Mouse (Mus musculus): ENCODE results near the gene Gm9844. TPM values are rescaled to one million over a fixed set of nuclear protein-coding genes. Genes with fewer than 3 reads are reported as not detected.
A peak's percentile ranks its signal among the peaks of the same experiment; 100 is the strongest.
"Not testable (repeated sequence)": the region's sequence is repeated elsewhere in the genome, so short reads cannot be mapped to it uniquely, and the experiment has no call there.

Gene Gm9844
- 23.7 and 24.8 TPM in 2 replicates for polyA plus RNA-seq (2016; fragmentation: Nextera tagmentation; extraction: Ambion mirVana)

GRCm38 (mm10) chr7:24861913-24862312 lies at the start of gene Gm9844:
Gene Gm9844 (plus strand): TSS chr7:24862213.
- H3K36me3 ChIP-seq: no peaks in the 10 kb centered on the region
- H3K9ac ChIP-seq (replicated peaks): no peak within 1 kb of the TSS
- H3K27ac ChIP-seq (replicated peaks): no peak within 1 kb of the TSS
- H3K4me3 ChIP-seq: no peak within 1 kb of the TSS
- H3K4me1 ChIP-seq: no peaks in the 10 kb centered on the region
- ATAC-seq (ENCODE audit: low FRiP score, low read depth): no peak
- H3K9me3 ChIP-seq: no peaks in the 10 kb centered on the region
- 90% methylated on average over 7 of the region's 7 CpGs for WGBS
- H3K27me3 ChIP-seq: peaks cover 6% of the 10 kb centered on the region; the same call in 1 of the 2 replicates
- H3K4me2 ChIP-seq (replicated peaks): no peak within 1 kb of the TSS

- H3K9ac ChIP-seq (replicated peaks): no peak overlapping the region
- H3K27ac ChIP-seq (replicated peaks): no peak overlapping the region
- no peaks in the 10 kb centered on the region for H3K27me3 ChIP-seq
- H3K4me2 ChIP-seq (replicated peaks): no peak overlapping the region
- no peaks in the 10 kb centered on the region for H3K4me1 ChIP-seq
- H3K36me3 ChIP-seq: no peaks in the 10 kb centered on the region
- 1% methylated on average over 3 of the region's 3 CpGs for WGBS
- H3K4me3 ChIP-seq: no peak overlapping the region
- no peaks in the 10 kb centered on the region for H3K9me3 ChIP-seq
- ATAC-seq (ENCODE audit: low FRiP score, low read depth): peak; percentile 79
Observed at GRCm38 (mm10) chr7:24817502-24817901, 44.5 kb upstream of the Gm9844 start.

GRCm38 (mm10) chr7:24824452-24824851 lies 37.6 kb upstream of the Gm9844 start:
- Histone ChIP-seq H3K27ac (replicated peaks) (no peak overlapping the region), H3K36me3 (no peaks in the 10 kb centered on the region), H3K9me3 (no peaks in the 10 kb centered on the region), H3K4me3 (no peak overlapping the region), H3K4me1 (no peaks in the 10 kb centered on the region), H3K4me2 (replicated peaks) (no peak overlapping the region), H3K9ac (replicated peaks) (no peak overlapping the region), H3K27me3 (no peaks in the 10 kb centered on the region)
- no peak for ATAC-seq (ENCODE audit: low FRiP score, low read depth)
- WGBS: 78% methylated on average over 7 of the region's 7 CpGs

- H3K4me3 ChIP-seq: no peak overlapping the region
- ATAC-seq (ENCODE audit: low FRiP score, low read depth): no peak
- no peak overlapping the region for H3K27ac ChIP-seq (replicated peaks)
- WGBS: 85% methylated on average over 4 of the region's 4 CpGs
- H3K9ac ChIP-seq (replicated peaks): no peak overlapping the region
- no peaks in the 10 kb centered on the region for H3K9me3 ChIP-seq
- H3K27me3 ChIP-seq: no peaks in the 10 kb centered on the region
- no peaks in the 10 kb centered on the region for H3K4me1 ChIP-seq
- H3K4me2 ChIP-seq (replicated peaks): no peak overlapping the region
- no peaks in the 10 kb centered on the region for H3K36me3 ChIP-seq
Observed at GRCm38 (mm10) chr7:24827181-24827580, 34.8 kb upstream of the Gm9844 start.

GRCm38 (mm10) chr7:24838732-24839409 lies 23.1 kb upstream of the Gm9844 start:
- not testable (repeated sequence) for H3K4me2 ChIP-seq (replicated peaks); H3K27me3 ChIP-seq; H3K9ac ChIP-seq (replicated peaks); H3K36me3 ChIP-seq; H3K4me1 ChIP-seq; H3K27ac ChIP-seq (replicated peaks); ATAC-seq (ENCODE audit: low FRiP score, low read depth); H3K4me3 ChIP-seq; H3K9me3 ChIP-seq
- WGBS: 63% methylated on average over 13 of the region's 13 CpGs

- 81% methylated on average over 8 of the region's 8 CpGs for WGBS
- no peaks in the 10 kb centered on the region for H3K4me1 ChIP-seq
- ATAC-seq (ENCODE audit: low FRiP score, low read depth): no peak
Observed at GRCm38 (mm10) chr7:24839410-24839808, 22.6 kb upstream of the Gm9844 start.

GRCm38 (mm10) chr7:24840331-24840730 lies 21.7 kb upstream of the Gm9844 start:
- 53% methylated on average over 3 of the region's 3 CpGs for WGBS
- Histone ChIP-seq H3K4me3 (no peak overlapping the region), H3K36me3 (no peaks in the 10 kb centered on the region), H3K4me1 (no peaks in the 10 kb centered on the region), H3K27ac (replicated peaks) (no peak overlapping the region), H3K9ac (replicated peaks) (no peak overlapping the region), H3K4me2 (replicated peaks) (no peak overlapping the region), H3K9me3 (no peaks in the 10 kb centered on the region), H3K27me3 (no peaks in the 10 kb centered on the region)
- ATAC-seq (ENCODE audit: low FRiP score, low read depth): no peak

More at GRCm38 (mm10) chr7:24839410-24839808, 22.6 kb upstream of the Gm9844 start:
- no peaks in the 10 kb centered on the region for H3K36me3 ChIP-seq
- no peak overlapping the region for H3K27ac ChIP-seq (replicated peaks)
- no peak overlapping the region for H3K4me2 ChIP-seq (replicated peaks)
- no peaks in the 10 kb centered on the region for H3K27me3 ChIP-seq
- no peak overlapping the region for H3K9ac ChIP-seq (replicated peaks)
- no peak overlapping the region for H3K4me3 ChIP-seq
- no peaks in the 10 kb centered on the region for H3K9me3 ChIP-seq

- Histone ChIP-seq H3K9me3 (no peaks in the 10 kb centered on the region), H3K36me3 (no peaks in the 10 kb centered on the region), H3K27me3 (no peaks in the 10 kb centered on the region), H3K4me3 (no peak overlapping the region), H3K4me2 (replicated peaks) (no peak overlapping the region), H3K9ac (replicated peaks) (no peak overlapping the region), H3K4me1 (peaks cover 4% of the 10 kb centered on the region; the same call in 1 of the 2 replicates), H3K27ac (replicated peaks) (no peak overlapping the region)
- 81% methylated on average over 4 of the region's 4 CpGs for WGBS
- ATAC-seq (ENCODE audit: low FRiP score, low read depth): no peak
Observed at GRCm38 (mm10) chr7:24841009-24841408, 21.0 kb upstream of the Gm9844 start.

- Histone ChIP-seq H3K9me3 (no peaks in the 10 kb centered on the region), H3K4me2 (replicated peaks) (no peak overlapping the region), H3K4me1 (peaks cover 4% of the 10 kb centered on the region; the same call in 1 of the 2 replicates), H3K36me3 (no peaks in the 10 kb centered on the region), H3K27ac (replicated peaks) (no peak overlapping the region), H3K4me3 (no peak overlapping the region), H3K27me3 (no peaks in the 10 kb centered on the region), H3K9ac (replicated peaks) (no peak overlapping the region)
- ATAC-seq (ENCODE audit: low FRiP score, low read depth): no peak
- WGBS: 45% methylated on average over 5 of the region's 5 CpGs
Observed at GRCm38 (mm10) chr7:24844144-24844543, 17.9 kb upstream of the Gm9844 start.

GRCm38 (mm10) chr7:24845181-24845580 lies 16.8 kb upstream of the Gm9844 start:
- no peaks in the 10 kb centered on the region for H3K9me3 ChIP-seq
- no peak overlapping the region for H3K27ac ChIP-seq (replicated peaks)
- no peak overlapping the region for H3K9ac ChIP-seq (replicated peaks)
- no peaks in the 10 kb centered on the region for H3K27me3 ChIP-seq
- H3K4me3 ChIP-seq: no peak overlapping the region
- 81% methylated on average over 9 of the region's 9 CpGs for WGBS
- ATAC-seq (ENCODE audit: low FRiP score, low read depth): no peak
- no peaks in the 10 kb centered on the region for H3K36me3 ChIP-seq
- no peak overlapping the region for H3K4me2 ChIP-seq (replicated peaks)
- H3K4me1 ChIP-seq: peaks cover 4% of the 10 kb centered on the region; the same call in 1 of the 2 replicates

- Histone ChIP-seq H3K36me3 (no peaks in the 10 kb centered on the region), H3K4me2 (replicated peaks) (no peak overlapping the region), H3K9me3 (no peaks in the 10 kb centered on the region), H3K4me1 (peaks cover 4% of the 10 kb centered on the region; the same call in 1 of the 2 replicates), H3K27me3 (no peaks in the 10 kb centered on the region), H3K27ac (replicated peaks) (no peak overlapping the region), H3K4me3 (no peak overlapping the region), H3K9ac (replicated peaks) (no peak overlapping the region)
- 0 out of 2 replicates have a peak, but pooled peaks have one; percentile 34 for ATAC-seq (ENCODE audit: low FRiP score, low read depth)
- WGBS: 6% methylated on average over 6 of the region's 6 CpGs
Observed at GRCm38 (mm10) chr7:24845713-24846112, 16.3 kb upstream of the Gm9844 start.

- 52% methylated on average over 2 of the region's 2 CpGs for WGBS
- H3K4me3 ChIP-seq, H3K9me3 ChIP-seq: not testable (repeated sequence)
Observed at GRCm38 (mm10) chr7:24846576-24846975, 15.4 kb upstream of the Gm9844 start.

More at GRCm38 (mm10) chr7:24846576-24846975, 15.4 kb upstream of the Gm9844 start:
- H3K36me3 ChIP-seq; H3K27ac ChIP-seq (replicated peaks); H3K27me3 ChIP-seq; ATAC-seq (ENCODE audit: low FRiP score, low read depth); H3K4me1 ChIP-seq; H3K9ac ChIP-seq (replicated peaks); H3K4me2 ChIP-seq (replicated peaks): not testable (repeated sequence)
